Mouse (Mus musculus) hindbrain, embryonic 13.5 days (tissue): ENCODE data around the gene Susd6. TPM values are rescaled to one million over a fixed set of nuclear protein-coding genes. Genes with fewer than 3 reads are reported as not detected.
"Not testable (repeated sequence)": the region's sequence is repeated elsewhere in the genome, so short reads cannot be mapped to it uniquely, and the experiment has no call there.

Experiments
- ATAC-seq: fragments of 200-750 bp; cut with Nextera tagmentation; 2 replicates; pipeline ENCODE4 v1.8.0; 2017; ENCODE audit warnings: moderate TSS enrichment; ENCODE audit not compliant: low FRiP score
- H3K27ac ChIP-seq: fragments of 300-500 bp; sonication (generic); 2 replicates; pipeline ENCODE4 v1.5.1; 2015; ENCODE audit warnings: inconsistent platforms, mild to moderate bottlenecking, moderate library complexity
- H3K27me3 ChIP-seq: fragments of 300-500 bp; sonication (generic); 2 replicates; pipeline ENCODE4 v1.6.1; 2015; ENCODE audit warnings: mild to moderate bottlenecking, inconsistent platforms
- H3K36me3 ChIP-seq: fragments of 300-500 bp; sonication (generic); 2 replicates; pipeline ENCODE4 v1.6.1; 2015; ENCODE audit warnings: mild to moderate bottlenecking, inconsistent platforms
- H3K4me1 ChIP-seq: fragments of 300-500 bp; sonication (generic); replicated peaks from 2 replicates; pipeline ENCODE4 v1.6.1; 2015; ENCODE audit warnings: inconsistent platforms
- H3K4me2 ChIP-seq: fragments of 300-500 bp; sonication (generic); 2 replicates; pipeline ENCODE4 v1.6.1; 2015; ENCODE audit warnings: inconsistent platforms, mild to moderate bottlenecking, moderate library complexity
- H3K4me3 ChIP-seq: fragments of 300-500 bp; sonication (generic); 2 replicates; pipeline ENCODE4 v1.5.1; 2015; ENCODE audit warnings: mild to moderate bottlenecking, inconsistent platforms
- H3K9ac ChIP-seq: fragments of 300-500 bp; sonication (generic); 2 replicates; pipeline ENCODE4 v1.6.1; 2015; ENCODE audit warnings: mild to moderate bottlenecking, inconsistent platforms
- H3K9me3 ChIP-seq: fragments of 300-500 bp; sonication (generic); 2 replicates; pipeline ENCODE4 v1.6.1; 2016; ENCODE audit warnings: inconsistent platforms
- WGBS: fragments of 180-500 bp; shearing (Covaris S2); methylation state at CpG from one replicate; pipeline ENCODE4 v1.1.7; 2015; 5-methylcytosine and 5-hydroxymethylcytosine counted together
- polyA plus RNA-seq: library from polyadenylated mRNA; unstranded; fragments of >200 nt; fragmentation: Nextera tagmentation; extraction: Ambion mirVana; gene quantifications from 2 replicates; pipeline ENCODE4 v1.2.1, GENCODE M21; 2015

Gene Susd6
- polyA plus RNA-seq, 1 experiment from 2014 or later, result 11.4 TPM

DNA sequence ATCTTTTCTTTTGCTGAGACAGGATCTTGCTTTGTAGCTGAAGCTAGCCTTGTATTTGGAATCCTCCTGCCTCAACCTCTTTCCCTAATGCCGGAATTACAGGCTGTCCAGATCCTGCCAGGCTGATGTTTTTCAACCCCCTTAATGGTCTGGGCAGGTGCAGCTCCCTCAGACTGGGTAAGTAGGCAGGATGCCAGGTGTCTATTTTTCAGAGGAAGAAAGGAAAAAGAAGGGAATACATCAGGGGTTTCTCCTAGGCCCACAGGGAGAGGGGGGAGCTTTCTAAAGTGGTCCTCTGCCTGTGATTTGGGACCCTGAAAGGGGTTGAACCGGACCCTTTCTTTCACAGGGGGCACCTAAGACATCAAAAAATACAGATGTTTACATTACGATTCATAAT lies 2.1 kb upstream of the Susd6 start:
- Histone ChIP-seq H3K27ac (no peak overlapping the region), H3K27me3 (0 out of 2 replicates have a peak, but pooled peaks cover 4% of the 10 kb centered on the region), H3K4me1 (peaks cover 23% of the 10 kb centered on the region), H3K9me3 (no peaks in the 10 kb centered on the region), H3K4me2 (no peak overlapping the region), H3K4me3 (no peak overlapping the region), H3K36me3 (no peaks in the 10 kb centered on the region), H3K9ac (0 out of 2 replicates have a peak overlapping the region, but pooled peaks have one; percentile 43)
- no peak for ATAC-seq
- 83% methylated on average over 3 of the region's 3 CpGs for WGBS

GRCm38 (mm10) chr12:80789276-80789675 lies 1.0 kb upstream of the Susd6 start:
- not testable (repeated sequence) for ATAC-seq, H3K9me3 ChIP-seq, H3K9ac ChIP-seq, H3K4me3 ChIP-seq, H3K36me3 ChIP-seq, H3K4me2 ChIP-seq, H3K27ac ChIP-seq, H3K27me3 ChIP-seq
- WGBS, result 88% methylated on average over 4 of the region's 4 CpGs
- peaks cover 23% of the 10 kb centered on the region for H3K4me1 ChIP-seq

- under 1% methylated on average over 66 of the region's 80 CpGs for WGBS
- peak; percentile 83 for ATAC-seq
- no peaks in the 10 kb centered on the region for H3K9me3 ChIP-seq
Measured at GRCm38 (mm10) chr12:80790700-80791570, 625 bp downstream of the Susd6 start.

DNA sequence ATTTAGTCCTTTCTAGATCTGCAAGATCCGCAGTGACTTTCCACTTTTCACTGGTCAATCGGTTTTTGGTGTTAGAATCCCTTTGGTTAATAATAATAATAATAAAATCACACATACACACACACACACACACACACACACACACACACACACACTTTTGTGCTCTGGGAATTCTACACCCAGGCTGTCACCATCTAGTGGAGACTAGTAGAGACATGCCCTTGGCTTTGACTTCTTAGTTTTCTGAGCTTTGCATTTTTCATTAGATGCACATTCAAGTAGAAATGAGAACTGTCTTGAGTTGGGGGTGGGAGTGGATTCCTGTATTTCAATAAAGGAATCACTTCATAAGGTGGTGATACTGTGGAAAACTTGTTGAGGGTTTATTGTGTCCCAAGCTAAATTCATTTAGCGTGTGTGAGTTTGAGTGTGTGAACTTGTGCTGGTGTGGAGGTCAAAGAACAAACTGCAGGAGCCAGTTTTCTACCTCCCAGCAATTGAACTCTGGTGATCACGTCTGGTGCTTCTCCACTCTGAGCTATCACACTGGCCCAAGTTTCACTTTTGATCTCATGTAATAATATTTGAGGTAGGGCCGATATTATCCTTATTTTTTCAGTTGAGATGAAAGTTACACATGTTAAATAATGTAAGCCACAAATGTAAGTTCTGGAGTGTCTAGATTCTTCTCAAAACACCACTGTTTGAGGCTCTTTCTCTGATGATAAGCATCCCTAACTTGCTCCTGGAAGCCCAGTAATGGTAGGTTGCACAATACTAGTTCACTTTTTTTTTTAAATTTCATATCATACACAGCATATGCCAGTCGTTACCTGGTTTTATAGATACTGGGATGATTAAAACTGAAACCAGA lies 1.5 kb downstream of the Susd6 start:
- Histone ChIP-seq H3K4me2 (peak overlapping the region; percentile 86), H3K9ac (peak overlapping the region; percentile 93), H3K4me1 (peaks cover 27% of the 10 kb centered on the region), H3K4me3 (peak overlapping the region; percentile 92), H3K27ac (peak overlapping the region; percentile 99), H3K9me3 (no peaks in the 10 kb centered on the region), H3K27me3 (0 out of 2 replicates have a peak, but pooled peaks cover 4% of the 10 kb centered on the region), H3K36me3 (no peaks in the 10 kb centered on the region)
- WGBS, result 46% methylated on average over 6 of the region's 6 CpGs
- ATAC-seq, result no peak

More at GRCm38 (mm10) chr12:80790700-80791570, 625 bp downstream of the Susd6 start:
- Histone ChIP-seq H3K4me3 (peak overlapping the region; percentile 92), H3K36me3 (no peaks in the 10 kb centered on the region), H3K27me3 (0 out of 2 replicates have a peak, but pooled peaks cover 4% of the 10 kb centered on the region), H3K4me2 (peak overlapping the region; percentile 86), H3K4me1 (peaks cover 27% of the 10 kb centered on the region), H3K27ac (peak overlapping the region; percentile 99), H3K9ac (peak overlapping the region; percentile 93)

DNA sequence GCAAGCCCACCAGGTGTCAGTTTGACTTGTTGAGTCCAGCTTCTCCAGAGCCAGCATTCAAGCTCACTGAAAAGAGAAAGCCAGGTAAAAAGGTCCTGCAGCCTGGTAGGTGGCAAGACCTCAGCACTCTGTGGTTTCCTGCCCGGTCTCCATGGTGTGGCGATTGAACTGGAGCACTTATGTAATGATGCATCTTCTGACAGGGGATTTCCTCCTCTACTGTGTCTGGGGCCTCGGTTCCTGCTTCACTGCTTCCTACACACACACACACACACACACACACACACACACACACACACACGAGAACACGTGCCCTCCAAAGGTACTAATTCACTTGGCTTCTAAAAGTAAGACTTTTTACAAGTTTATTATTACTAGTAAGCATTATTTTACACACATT lies 2.6 kb downstream of the Susd6 start:
- H3K4me1 ChIP-seq, result peaks cover 27% of the 10 kb centered on the region
- ATAC-seq, result no peak
- no peak overlapping the region for H3K4me3 ChIP-seq
- peak overlapping the region; percentile 23; the same call in 1 of the 2 replicates for H3K4me2 ChIP-seq
- no peak overlapping the region for H3K27ac ChIP-seq
- no peaks in the 10 kb centered on the region for H3K9me3 ChIP-seq
- no peaks in the 10 kb centered on the region for H3K36me3 ChIP-seq
- no peak overlapping the region for H3K9ac ChIP-seq
- 76% methylated on average over 5 of the region's 5 CpGs for WGBS
- H3K27me3 ChIP-seq, result no peaks in the 10 kb centered on the region

GRCm38 (mm10) chr12:80793535-80793934 lies 3.2 kb downstream of the Susd6 start:
- H3K4me3 ChIP-seq, result no peak overlapping the region
- H3K36me3 ChIP-seq, result no peaks in the 10 kb centered on the region
- H3K27me3 ChIP-seq, result no peaks in the 10 kb centered on the region
- H3K4me1 ChIP-seq, result peaks cover 33% of the 10 kb centered on the region
- no peak overlapping the region for H3K4me2 ChIP-seq
- WGBS, result 88% methylated on average over 1 of the region's 1 CpGs
- H3K27ac ChIP-seq, result no peak overlapping the region
- no peak for ATAC-seq
- no peak overlapping the region for H3K9ac ChIP-seq
- H3K9me3 ChIP-seq, result no peaks in the 10 kb centered on the region

- no peak for ATAC-seq
- Histone ChIP-seq H3K4me1 (peaks cover 34% of the 10 kb centered on the region), H3K27ac (no peak overlapping the region), H3K4me2 (no peak overlapping the region), H3K36me3 (no peaks in the 10 kb centered on the region), H3K9me3 (no peaks in the 10 kb centered on the region), H3K9ac (no peak overlapping the region), H3K27me3 (no peaks in the 10 kb centered on the region), H3K4me3 (no peak overlapping the region)
- WGBS, result 94% methylated on average over 4 of the region's 4 CpGs
Measured at GRCm38 (mm10) chr12:80794522-80794921, 4.2 kb downstream of the Susd6 start.

DNA sequence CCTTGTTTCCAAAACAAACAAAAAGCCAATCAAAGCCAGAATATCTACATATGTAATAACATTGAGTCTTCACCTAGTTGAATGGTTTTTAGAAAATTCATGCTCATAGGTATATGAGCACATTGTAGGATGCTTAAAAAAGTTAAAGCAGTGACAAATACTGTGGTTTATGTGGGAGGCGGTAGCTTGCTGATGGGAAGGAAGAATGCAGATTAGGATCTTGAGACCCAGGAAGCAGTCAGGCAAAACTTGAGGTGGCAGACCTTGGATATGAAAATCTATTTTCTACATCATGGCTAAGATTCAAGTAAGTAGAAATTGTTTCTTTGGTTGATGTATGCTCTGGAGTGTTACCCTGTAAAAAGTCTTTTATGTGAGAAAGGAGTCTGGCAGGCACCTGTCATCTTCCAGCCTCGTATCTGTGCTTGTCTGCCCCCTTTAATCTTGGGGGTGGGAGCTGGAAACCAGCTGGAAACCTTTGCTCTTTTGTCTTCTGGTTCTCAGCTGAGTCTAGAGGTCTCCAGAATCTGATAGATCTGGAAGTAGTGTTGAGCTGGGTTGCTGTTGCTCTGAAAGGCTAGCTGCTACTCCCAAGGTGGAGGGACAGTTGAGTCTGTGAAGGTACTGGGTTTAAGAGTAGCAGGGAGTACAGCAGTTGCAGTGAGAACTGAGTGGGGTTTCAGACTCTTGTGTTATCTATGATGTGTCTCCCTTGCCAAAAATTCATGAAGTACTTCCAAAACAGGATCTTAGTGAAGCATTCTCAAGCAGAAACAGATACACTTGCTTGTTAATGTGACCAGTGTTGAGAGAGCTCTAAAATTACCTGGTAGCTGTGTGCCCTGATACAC lies 4.8 kb downstream of the Susd6 start:
- peaks cover 29% of the 10 kb centered on the region for H3K4me1 ChIP-seq
- no peaks in the 10 kb centered on the region for H3K9me3 ChIP-seq
- H3K27ac ChIP-seq, result no peak overlapping the region
- no peak for ATAC-seq
- no peak overlapping the region for H3K4me3 ChIP-seq
- no peaks in the 10 kb centered on the region for H3K27me3 ChIP-seq
- no peak overlapping the region for H3K9ac ChIP-seq
- WGBS, result 63% methylated on average over 2 of the region's 2 CpGs
- no peaks in the 10 kb centered on the region for H3K36me3 ChIP-seq
- H3K4me2 ChIP-seq, result no peak overlapping the region

DNA sequence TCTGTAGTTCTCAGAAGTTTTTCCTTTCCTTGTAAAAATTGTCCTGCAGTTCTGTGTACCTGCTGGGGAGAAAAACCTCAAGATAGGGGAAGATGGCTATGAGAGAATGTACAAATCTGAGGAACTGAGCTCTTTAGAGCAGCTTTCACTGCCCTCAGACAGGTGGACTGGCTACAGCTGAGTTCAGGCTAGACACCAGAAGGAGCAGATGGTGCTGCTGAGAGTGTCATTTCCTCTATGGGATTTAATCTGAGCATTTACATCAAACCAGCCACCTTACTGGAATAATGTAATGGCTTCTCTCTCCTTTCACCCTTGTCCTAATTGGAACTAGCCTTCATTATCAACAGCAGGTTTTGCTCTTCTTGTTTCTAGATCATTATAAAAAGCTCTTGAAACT lies 8.0 kb downstream of the Susd6 start:
- Histone ChIP-seq H3K9ac (no peak overlapping the region), H3K4me3 (no peak overlapping the region), H3K9me3 (no peaks in the 10 kb centered on the region), H3K27me3 (no peaks in the 10 kb centered on the region), H3K27ac (no peak overlapping the region), H3K36me3 (no peaks in the 10 kb centered on the region), H3K4me2 (no peak overlapping the region), H3K4me1 (peaks cover 16% of the 10 kb centered on the region)
- no peak for ATAC-seq

GRCm38 (mm10) chr12:80800156-80800555 lies 9.8 kb downstream of the Susd6 start:
- H3K4me3 ChIP-seq, result no peak overlapping the region
- 97% methylated on average over 3 of the region's 3 CpGs for WGBS
- H3K36me3 ChIP-seq, result no peaks in the 10 kb centered on the region
- ATAC-seq, result no peak
- H3K4me1 ChIP-seq, result peaks cover 23% of the 10 kb centered on the region
- no peak overlapping the region for H3K27ac ChIP-seq
- no peak overlapping the region for H3K4me2 ChIP-seq
- H3K27me3 ChIP-seq, result no peaks in the 10 kb centered on the region
- H3K9ac ChIP-seq, result no peak overlapping the region
- H3K9me3 ChIP-seq, result no peaks in the 10 kb centered on the region

GRCm38 (mm10) chr12:80801443-80801842 lies 11.1 kb downstream of the Susd6 start:
- WGBS, result 97% methylated on average over 1 of the region's 1 CpGs
- Histone ChIP-seq H3K27me3 (no peaks in the 10 kb centered on the region), H3K9ac (no peak overlapping the region), H3K4me1 (peaks cover 20% of the 10 kb centered on the region), H3K36me3 (no peaks in the 10 kb centered on the region), H3K4me3 (no peak overlapping the region), H3K9me3 (no peaks in the 10 kb centered on the region), H3K27ac (no peak overlapping the region), H3K4me2 (no peak overlapping the region)
- no peak for ATAC-seq
